7 mouse cellular contexts compared by ENCODE assay signal in the genomic region with DNA sequence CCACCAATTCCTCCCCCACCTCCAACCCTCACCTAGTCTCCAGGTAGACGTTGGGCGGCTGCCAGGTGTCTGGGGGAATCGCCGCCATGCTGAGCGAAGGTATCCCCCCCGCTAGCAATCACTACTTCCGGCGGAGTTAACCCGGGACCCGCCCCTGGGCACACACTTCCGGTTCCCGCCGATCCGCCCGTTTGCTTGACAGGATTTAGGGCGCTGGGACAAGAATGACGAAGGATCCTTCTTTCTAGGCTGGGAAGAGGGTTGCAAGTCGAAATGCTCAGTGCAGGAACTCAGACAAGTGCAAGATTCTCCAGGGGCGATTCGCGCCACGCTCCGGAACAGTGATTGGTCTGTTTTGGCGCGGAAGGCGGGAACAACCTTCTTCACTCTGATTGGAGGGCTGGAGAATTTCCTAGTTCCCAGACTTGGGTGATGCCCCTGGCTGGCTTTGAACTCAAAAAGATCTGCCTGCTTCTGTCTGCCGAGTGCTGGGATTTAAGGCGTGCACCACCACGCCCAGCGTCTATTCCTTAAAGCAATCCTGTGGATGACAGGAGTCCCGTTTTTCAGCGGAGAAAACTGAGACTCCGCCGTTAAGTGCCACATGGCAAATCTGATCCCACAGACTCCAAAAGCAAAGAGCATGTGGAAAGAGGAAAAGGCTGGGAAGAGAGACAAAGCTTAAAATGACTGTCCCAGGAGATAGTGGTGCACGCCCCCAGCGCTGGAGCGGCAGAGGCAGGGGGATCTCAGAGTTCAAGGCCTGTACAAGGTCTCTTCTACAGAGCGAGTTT. TPM values are rescaled to one million over a fixed set of nuclear protein-coding genes. Genes with fewer than 3 reads are reported as not detected.
DNase-seq lines count a peak whose midpoint lies in the region; ATAC-seq lines count a peak whose summit lies in the region.

Ppil1 (minus strand) TSS at position 347 of the 794 bp plus-strand sequence.

- peak; percentile 88 for DNase-seq in adipocyte (ENCODE audit: low spot score)
- DNase-seq in gastrocnemius, adult 8-10 months (ENCODE audit: low spot score in 2 of 2) = peak; percentile 58 to 61
- DNase-seq in hindlimb bud, embryonic 11.5 days (ENCODE audit: extremely low spot score, low read depth, low spot score) = peak; percentile 69
- peak; percentile 75 to 88 for DNase-seq in left cerebral cortex, postnatal 10 days (ENCODE audit: extremely low spot score in 1 of 2, low spot score in 2 of 2)
- DNase-seq in right cerebral cortex, postnatal 25 days = peak; percentile 82

- intact Hi-C loops in left cerebral cortex, postnatal 10 days (cut with DNase I) = loop anchor here (10.0 kb wide), 1 partner anchor 81 kb away; the partner anchor contains the start of gene Mtch1

- ATAC-seq in common myeloid progenitor, adult 5-6 weeks (replicated peaks; ENCODE audit: low read depth, poor library complexity, severe bottlenecking) = peak; percentile 62
- peak; percentile 64 for ATAC-seq in megakaryocyte-erythroid progenitor cell, adult 5-6 weeks (replicated peaks; ENCODE audit: low FRiP score, low TSS enrichment, poor library complexity, severe bottlenecking)

RNA-seq across cellular contexts. Expression of gene Ppil1, which starts in this region (rescaled TPM):
- 67.1 and 94.5 TPM in 2 replicates for total RNA-seq in common myeloid progenitor, adult 5-6 weeks (2017)
- total RNA-seq in gastrocnemius, adult 8-10 months (2022) = 1 to 10 TPM; 4.8 to 8.3 (median 6.7) TPM
- total RNA-seq in left cerebral cortex, postnatal 10 days (2021) = 10 to 100 TPM; 20.7 to 24.3 TPM
- 80.9 and 99.0 TPM in 2 replicates for total RNA-seq in megakaryocyte-erythroid progenitor cell, adult 5-6 weeks (2014; fragmentation: Nextera tagmentation)
- total RNA-seq in megakaryocyte-erythroid progenitor cell, adult 5-6 weeks (2017) = 82.9 and 105 TPM in 2 replicates

Comparison
In these comparisons a context has a peak if more than half of its experiments do, and no peak if none do; other contexts are left out.
1. Peak in every context shown above with its lines: DNase-seq and ATAC-seq.